Mouse (Mus musculus) brain, adult 2 months (tissue): ENCODE data around the gene Trat1.

Experiments used
- DNase-seq: peaks from one replicate; pipeline ENCODE4 v3.0.0; 2011; ENCODE audit warnings: low read depth, low spot score

The Trat1 gene

GRCm38 (mm10) chr16:48720259-48720658 is 51.6 kb downstream of the Trat1 start:
- no peak for DNase-seq

GRCm38 (mm10) chr16:48719679-48720078 is 52.1 kb downstream of the Trat1 start:
- DNase-seq, result no peak

- DNase-seq, result no peak
These were observed 55.5 kb downstream of the Trat1 start for GRCm38 (mm10) chr16:48716343-48716742.

- no peak for DNase-seq
These were observed 69.9 kb downstream of the Trat1 start for GRCm38 (mm10) chr16:48701896-48702295.
